Mouse (Mus musculus): ENCODE measurements around the gene H2afx. TPM values are rescaled to one million over a fixed set of nuclear protein-coding genes. Genes with fewer than 3 reads are reported as not detected.
A peak's percentile ranks its signal among the peaks of the same experiment; 100 is the strongest.
"Not testable (repeated sequence)": the region's sequence is repeated elsewhere in the genome, so short reads cannot be mapped to it uniquely, and the experiment has no call there.

The H2afx gene
- total RNA-seq, 2 experiments from 2014 or later = 87.2 to 99.6 TPM

DNA sequence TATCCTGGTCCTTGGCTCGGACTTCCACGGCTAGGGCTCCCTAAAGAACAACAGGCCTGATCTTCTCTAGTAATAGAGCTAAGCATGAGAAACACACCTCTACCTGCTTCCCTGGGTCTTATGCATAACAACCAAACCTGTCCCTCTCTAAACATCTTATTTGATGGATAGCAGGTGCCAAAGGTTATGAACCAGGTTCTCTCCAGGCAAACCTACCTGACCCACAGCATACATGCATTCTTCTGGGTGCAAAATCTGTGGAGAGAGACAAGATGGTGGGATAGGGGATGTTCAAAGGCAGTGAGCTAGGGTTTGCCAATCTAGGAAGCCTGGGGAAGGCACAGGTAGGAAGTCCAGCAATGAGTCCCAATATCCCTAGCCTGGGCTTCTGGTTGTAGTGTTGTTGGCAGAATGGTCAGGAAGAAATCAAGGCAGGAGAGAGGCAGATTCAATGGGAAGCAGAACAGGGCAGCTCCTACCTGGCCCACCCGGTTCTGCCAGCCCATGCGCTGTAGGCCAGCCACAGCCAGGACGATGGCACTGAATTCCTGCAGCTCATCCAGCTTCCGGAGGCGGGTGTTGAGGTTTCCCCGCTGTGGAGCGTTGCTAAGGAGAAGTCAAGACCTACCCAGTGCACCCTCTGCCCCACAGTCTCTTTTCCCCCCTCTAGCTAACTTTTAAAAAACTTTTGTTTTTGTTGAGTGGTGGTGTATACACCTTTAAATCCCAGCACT lies 3.1 kb downstream of the H2afx start:
- no peak for DNase-seq

DNA sequence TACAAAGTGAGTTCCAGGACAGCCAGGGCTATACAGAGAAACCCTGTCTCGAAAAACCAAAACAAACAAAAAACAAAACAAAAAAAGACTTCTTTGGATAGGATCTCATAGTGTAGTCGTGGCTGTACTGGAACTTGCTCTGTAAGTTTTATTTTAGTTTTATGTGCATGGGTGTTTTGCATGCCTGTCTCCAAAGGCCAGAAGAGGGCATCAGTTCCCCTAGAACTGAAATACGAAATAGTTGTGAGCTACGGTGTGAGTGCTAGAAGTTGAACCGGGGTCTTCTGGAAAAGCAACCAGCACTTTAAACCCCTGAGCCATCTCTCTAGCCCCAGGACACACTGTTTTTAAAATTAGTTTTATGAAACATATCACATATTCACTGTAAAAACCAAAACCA lies 4.1 kb downstream of the H2afx start:
- DNase-seq = no peak

DNA sequence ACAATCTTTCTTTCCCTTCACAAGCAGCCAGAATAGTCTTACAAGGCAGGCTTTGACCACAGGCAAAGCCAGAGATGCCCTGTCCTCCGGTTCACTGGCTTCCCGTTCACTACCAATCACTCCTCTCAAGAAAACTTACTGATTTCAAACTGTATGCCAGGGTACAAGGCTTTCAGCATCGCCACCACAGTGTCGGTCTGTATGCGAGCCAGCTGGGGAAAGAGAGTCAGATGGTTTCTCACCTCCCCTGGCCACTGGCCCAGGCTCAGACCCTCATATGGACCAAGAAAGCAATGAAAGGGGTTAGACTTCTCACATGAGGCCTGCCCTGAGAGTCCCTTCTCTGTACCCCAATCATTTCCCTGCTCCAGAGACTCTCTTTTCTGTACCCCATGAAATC lies 7.0 kb downstream of the H2afx start:
- no peak for DNase-seq

DNA sequence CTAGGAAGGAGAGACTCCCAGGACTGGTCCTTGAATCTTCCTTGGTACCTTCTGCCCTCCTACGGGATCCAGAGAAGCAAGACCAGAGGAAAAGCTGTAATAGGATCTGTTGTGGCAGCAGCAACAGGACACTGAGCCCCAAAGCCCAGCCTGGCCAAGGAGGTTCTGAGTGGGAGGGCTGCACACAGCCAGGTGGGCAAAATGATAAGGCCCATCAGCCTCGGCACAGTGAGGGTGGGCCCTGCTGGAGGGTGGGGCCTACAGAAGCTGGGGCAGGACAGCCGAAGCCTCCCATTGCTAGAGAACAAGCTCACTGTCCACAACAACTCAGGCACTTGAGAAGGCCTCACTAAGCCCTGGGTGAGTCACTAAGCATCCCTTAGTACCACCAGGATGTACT lies 7.7 kb downstream of the H2afx start:
- no peak for DNase-seq

DNA sequence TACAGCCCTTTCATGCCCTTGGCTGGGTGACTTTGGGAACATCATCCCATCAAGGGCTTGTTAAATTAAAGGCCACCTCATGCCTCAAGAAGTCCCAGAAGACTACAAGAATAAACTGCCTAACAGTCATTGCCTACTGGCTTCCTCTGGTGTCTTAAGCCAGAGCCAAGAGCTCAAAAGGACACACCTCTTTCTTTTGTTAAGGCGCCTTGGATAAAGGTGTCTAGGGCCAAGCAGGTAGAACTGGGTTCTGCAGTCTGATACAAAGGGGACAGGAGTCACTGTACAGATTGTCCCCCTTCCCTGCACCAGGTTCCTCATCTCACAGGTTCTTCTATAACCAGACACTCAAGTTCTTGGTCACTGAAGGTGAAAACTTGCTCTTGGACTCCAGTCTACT lies 8.1 kb downstream of the H2afx start:
- DNase-seq = no peak

DNA sequence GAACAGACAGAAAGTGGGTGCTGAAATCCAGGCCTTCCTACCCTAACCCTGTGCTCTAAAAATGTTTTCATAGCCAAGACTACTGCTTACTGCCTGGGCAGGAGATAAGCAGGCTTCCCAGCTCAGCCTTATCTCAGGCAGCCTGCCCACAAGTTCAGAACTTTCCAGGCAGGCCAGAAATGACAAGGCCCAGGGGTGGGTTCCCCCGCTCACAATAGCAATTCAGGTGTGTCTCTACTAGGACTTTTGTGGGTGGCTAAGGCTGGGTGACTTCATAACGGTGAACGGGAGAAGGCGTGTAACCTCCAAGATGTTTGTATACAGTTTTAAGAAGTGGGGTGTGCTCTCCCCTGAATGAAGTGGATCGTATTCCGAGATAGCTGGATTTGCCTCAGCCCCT lies 8.8 kb downstream of the H2afx start:
- DNase-seq = no peak

DNA sequence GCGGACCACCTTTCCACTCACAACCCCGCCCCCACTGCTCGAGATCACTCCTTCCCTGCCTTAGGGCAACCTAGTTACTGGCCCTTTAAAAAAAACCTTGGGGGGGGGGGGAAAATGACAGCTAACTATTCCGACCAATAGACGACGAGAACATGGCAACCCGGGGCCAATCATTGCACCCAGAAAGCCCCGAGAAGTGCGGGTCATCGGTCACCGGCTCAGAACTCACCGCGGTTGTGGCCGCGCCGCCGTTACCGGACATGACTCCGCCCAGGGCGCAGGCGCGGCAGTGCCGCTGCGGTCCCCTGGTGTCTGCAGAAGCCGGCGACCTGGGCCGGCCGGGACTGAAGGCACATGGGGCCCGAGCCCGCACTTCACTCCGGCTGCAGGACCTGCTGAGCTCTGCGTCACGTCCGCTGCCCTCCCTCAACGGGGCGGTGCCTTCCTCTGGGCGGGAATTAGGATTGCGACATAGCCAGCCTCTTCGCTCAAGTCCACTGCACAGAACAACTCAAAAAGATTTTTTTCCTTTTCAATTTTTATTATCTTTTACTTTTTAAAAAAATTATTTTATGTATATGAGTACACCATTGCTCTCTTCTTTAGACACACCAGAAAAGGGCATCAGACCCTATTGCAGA lies 9.4 kb downstream of the H2afx start, which contains the start of gene Hmbs:
Gene Hmbs (minus strand): TSS at position 448 of the 641 bp plus-strand sequence.
- peak; percentile 95 for DNase-seq

DNA sequence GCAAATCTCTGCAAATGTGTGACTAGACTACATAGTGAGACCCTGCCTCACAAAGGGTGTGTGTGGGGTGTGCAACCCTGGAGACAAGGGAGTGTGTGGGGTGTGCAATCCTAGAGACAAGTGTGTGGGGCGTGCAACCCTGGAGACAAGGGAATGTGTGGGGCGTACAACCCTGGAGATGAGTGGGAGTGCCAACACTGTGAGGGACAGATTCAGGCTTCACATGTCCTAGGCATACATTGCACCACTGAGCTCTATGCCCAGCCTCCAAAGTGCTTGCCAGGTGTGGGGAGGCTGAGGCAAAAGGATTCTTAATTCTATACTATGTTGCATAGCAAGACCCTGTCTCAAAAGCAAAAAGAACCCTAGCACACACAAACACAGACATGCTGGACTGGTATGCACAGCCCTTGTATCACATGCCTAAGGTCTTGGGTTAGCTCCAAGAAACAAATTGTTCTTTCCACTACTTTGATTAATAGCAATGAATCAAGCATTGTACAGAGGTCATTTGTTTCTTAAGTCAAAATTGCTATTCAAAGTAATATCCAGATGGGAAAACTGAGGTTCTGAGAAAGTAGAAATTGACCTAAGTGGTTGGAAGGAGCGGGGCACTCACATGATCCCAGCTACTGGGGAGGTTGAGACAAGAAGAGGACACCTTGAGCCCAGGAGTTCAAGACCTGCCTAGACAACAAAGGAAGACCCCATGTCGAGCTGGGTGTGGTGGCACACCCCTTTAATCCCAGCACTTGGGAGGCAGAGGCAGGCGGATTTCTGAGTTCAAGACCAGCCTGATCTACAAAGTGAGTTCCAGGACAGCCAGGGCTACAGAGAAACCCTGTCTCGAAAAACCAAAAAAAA lies 11.3 kb downstream of the H2afx start:
- DNase-seq = no peak

DNA sequence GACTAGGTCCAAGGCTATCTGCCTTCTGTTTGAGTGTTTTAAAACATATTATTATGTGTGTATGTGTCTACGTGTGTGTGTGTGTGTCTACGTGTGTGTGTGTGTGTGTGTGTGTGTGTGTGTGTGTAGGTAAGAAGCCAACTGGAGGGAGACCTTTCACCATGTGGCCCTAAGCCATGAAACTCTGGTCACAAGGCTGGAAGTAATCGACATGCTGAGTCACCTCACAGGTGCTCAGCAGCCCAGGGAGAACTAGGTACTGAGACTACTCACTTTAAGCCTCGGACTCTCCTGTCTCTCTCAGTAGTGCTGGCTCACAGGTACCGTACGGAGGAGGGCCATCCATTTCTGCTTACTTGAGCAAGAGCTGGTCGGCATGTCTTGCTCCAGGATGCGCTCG lies 12.7 kb downstream of the H2afx start:
- no peak for DNase-seq

DNA sequence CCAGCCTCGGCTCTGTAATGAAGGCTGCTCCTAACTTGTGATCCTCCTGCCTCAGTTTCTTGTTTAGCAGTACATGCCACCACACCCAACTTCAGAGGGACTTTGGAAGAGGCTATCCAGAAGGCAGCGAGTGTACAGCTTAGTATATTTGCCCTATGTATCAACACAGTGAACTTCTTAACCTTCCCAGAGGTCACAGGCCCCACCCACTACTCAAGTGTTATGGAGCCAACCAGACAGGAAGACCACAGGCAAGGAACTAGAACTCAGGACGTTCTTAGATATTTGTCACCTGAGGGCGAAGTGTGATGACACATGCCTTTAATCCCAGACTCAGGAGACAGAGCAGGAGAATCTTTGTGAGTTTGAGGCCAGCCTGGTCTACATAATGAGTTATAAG lies 13.1 kb downstream of the H2afx start:
- DNase-seq = no peak

DNA sequence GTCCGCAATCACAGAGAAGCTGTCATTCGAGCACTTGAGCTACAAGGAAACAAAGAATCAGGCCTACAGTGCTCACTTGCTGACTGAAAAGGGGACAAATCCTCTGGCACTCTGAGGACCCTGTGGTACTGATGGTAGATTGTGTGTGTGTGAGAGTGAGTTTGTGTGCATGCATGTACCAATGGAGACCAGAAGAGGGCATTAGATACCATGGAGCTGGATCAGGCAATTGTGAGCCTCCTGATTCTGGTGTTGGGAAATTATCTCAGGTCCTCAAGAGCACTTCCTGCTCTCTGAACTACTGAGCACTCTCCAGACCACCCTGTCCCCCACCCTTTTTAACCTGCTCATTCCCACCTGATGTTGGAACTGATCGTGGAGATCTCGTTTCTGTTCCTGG lies 14.1 kb downstream of the H2afx start:
- DNase-seq = no peak

DNA sequence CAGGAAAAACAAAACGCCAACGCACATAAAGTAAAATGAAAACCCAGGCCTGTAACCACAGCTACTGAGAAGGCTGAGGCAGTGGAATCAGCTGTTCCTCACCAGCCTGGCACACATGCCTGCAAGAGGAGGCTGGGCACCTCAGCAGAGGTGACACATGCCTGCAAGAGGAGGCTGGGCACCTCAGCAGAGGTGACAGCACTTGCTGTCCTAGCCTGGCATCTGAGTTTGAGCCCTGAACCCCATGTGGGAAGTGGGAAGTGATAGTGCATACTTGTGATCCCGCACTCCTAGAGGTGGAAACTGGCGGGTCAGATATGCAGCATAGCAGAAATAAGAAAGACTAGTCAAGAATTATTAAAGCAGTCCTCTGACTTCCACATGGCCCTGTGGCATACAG lies 16.9 kb downstream of the H2afx start:
- no peak for DNase-seq

DNA sequence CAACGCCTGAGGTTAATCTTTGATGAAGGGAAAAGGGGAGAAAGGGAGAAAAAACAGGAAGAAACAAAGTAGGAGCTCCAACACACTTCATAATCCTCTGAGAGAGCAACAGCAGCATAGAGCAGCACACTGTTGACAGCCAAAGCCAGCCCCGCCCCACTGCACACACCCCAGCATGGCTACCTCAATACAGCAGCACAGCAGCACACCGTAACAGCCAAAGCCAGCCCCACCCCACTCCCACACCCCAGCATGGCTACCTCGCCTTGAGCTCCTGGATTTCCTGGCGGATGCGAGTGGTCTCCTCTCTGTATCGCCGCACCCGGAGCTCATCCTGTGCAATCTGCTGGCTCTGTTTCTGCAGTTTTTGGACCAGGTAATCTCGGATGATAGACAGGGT lies 17.8 kb downstream of the H2afx start:
- no peak for DNase-seq

DNA sequence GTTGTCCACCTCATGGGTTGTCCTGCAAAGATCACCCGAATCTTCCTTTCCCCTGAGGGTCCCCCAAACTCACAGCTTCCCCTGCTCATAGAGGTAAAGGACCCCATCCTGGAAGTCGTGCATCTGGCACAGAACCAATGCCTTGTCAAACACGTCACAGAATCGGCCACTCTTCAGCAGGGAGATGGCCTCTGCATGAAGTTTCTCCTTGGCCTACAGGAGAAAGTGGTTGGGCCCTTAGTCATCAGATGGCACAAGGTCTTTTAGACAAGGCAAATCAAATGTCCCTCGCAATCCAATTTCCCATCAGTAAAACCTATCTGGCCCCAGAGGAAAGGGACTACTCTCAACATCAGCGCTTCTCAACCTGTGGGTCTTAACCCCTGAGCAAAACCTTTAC lies 18.6 kb downstream of the H2afx start:
- peak; percentile 46 for DNase-seq

DNA sequence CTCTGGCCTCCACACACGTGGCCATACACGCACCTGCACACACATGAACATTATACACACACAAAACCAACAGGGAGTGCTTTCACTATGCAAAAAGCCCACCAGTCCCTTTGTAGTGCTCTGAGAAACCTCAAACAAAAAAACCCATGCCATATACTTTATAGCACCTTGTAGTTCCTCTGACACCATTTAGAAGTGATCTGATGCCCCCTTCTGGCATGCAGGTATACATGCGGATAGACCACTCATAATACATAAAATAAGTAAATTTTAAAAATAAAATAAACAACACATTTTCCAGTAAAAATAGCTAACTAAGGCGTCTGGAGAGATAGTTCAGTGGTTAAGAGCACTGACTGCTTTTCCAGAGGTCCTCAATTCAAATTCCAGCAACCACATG lies 22.7 kb downstream of the H2afx start:
- no peak for DNase-seq

DNA sequence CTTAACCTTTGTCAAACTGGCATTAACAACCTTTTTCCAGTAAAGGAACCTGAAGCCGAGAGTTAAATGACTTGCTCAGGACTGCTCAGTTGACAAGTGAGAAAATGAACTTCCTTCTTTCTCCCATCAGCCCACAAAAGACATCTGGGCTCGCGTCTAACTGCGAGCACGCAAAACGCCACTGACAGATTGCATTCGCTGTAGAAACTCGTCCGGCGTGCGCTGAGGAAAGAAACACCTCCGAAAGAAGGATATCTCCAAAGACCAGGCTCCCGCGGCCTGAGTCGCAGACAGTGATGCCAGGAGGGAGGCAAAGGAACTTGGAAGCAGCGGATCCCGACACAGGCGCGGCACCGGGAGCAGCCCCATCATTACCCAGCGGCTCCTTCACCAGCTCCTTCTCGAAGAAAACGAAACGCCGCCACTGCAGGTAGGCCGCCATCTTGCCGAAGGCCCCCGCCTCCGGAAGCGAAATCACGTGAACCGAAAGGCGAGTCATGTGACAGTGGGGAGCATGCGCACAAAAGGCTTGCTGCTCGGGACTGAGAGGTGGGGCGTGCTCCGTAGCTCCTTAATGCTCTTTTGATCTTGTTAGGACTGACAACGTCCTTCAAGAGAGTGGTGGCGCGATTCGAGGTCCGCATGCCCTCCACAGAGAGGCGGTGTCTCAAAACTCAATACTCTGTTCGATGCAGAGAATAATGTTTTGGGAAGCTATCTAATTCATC lies 26.9 kb downstream of the H2afx start, which contains the start of gene Vps11:
Gene Vps11 (minus strand): TSS at position 481 of the 728 bp plus-strand sequence.
- DNase-seq = peak; percentile 97

DNA sequence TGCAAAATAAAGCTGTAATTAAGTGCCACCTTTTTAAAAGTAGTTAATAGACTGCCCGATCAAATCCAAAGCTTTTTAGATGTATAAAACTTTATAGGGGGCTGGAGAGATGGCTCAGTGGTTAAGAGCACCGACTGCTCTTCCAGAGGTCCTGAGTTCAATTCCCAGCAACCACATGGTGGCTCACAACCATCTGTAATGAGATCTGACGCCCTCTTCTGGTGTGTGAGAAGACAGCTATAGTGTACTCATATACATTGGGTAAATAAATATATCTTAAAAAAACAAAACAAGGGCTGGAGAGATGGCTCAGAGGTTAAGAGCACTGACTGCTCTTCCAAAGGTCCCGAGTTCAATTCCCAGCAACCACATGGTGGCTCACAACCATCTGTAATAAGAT lies 27.4 kb downstream of the H2afx start:
- DNase-seq = not testable (repeated sequence)

DNA sequence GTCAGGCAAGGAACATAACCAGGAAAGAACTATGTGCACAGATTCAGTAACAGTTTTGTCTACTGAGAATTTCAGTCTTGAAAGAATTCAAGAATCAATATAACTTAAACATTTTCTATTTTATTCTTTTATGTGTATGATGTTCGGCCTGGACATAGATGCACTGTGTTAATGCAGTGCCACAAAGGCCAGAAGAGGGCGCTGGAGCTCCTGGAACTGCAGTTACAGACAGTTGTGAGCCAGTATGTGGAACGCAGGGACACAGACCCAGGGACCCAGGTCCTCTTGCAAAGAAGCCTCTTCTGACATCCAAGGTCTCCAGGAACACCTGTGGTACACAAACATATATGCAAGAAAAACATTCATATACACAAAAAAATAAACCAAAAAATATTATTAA lies 30.0 kb downstream of the H2afx start:
- no peak for DNase-seq

DNA sequence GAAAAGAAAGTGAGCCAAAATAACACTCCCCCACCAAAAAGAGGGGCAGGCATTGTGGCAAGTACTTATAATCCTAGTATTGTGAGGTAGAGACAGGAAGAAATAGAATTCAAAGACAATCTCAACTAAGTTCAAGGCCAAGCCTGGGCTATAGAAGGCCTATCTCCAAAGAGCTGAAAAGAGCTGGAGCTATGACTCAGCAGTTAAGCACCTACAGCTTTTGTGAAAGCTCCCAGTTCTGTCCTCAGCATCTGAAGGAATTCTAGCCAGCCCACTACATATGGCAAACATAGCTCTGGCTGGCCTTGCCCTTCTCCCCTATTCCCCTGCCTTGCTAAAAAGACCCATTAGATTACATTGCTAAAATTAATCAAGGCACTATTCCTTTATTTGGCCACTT lies 38.9 kb downstream of the H2afx start:
- DNase-seq = no peak

DNA sequence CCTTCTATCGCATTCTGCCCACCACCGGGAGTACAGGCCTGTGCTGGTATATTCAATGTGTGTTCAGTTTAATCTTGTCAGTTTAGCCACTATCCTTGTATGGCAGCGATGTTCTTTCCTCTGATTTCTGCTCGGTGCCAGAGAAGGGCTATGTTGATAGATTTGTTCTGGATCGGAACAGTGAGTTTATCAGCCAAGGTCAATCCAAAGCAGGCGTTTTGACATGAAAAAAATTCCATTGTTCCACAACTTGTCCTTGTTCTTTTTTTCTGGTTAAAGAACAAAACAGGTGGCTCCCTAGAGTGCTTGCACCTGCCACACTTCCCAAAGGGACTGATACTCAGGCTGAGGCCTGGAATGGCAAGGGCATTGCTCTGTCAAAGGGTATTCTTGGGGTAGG lies 41.6 kb downstream of the H2afx start:
- no peak for DNase-seq

DNA sequence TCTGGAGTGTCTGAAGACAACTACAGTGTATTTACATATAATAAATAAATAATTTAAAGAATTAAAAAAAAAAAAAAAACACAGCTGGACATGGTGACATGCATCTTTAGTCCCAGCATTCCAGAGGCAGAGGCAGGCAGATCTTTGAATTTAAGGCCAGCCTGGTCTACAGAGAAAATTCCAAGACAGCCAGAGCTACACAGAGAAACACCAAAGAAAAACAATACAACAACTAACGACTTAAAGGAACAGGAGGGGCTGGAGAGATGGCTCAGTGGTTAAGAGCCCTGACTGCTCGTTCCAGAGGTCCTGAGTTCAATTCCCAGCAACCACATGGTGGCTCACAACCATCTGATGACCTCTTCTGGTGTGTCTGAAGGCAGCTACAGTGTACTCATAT lies 42.8 kb downstream of the H2afx start:
- DNase-seq = not testable (repeated sequence)

DNA sequence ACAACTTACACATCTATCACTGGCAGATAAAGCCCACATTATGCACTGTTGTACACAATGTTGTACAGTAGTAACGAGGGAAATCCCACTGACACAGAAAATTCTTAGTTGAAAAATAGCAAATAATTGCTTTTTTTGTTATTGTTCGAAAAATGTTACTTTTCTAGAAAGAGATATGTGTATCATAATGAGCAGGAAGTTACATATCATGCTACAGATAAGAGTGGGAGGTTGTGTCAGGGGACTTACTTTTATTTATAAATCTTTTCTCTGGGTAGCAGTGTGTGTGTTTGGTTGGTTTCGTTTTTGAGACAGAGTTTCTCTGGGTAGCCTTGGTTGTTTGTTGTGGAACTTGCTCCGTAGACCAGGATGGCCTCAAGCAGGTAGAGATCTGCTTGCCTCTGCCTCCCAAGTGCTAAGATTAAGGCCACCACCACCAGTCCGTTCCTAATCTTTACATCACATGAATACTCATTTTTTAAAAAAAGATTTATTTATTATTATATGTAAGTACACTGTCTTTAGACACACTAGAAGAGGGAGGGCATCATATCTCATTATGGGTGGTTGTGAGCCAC lies 43.7 kb downstream of the H2afx start:
- no peak for DNase-seq

Data from adrenal gland, postnatal 10 days (tissue).